Mouse (Mus musculus): Measurements from ENCODE around the gene Rexo4. TPM values are rescaled to one million over a fixed set of nuclear protein-coding genes. Genes with fewer than 3 reads are reported as not detected.

The Rexo4 gene
- total and polyA plus RNA-seq, 3 experiments: 53.6 to 74.8 (median 67.2) TPM

- dilution Hi-C loops (cut with MboI; ENCODE audit: extremely low pct_ligation_motif_present, extremely low pct_unique_long_range_greater_than_20kb, low sequenced_read_pairs) (no loop called here), in situ Hi-C loops (cut with MboI; ENCODE audit: low pct_ligation_motif_present, low pct_unique_long_range_greater_than_20kb, low sequenced_read_pairs) (no loop called here)
- Histone ChIP-seq H3K9ac (ENCODE audit: insufficient read depth, low read depth) (no peak overlapping the region; the same call in 1 of the 2 replicates), H3K27me3 (replicated peaks) (no peaks in the 10 kb centered on the region), H3K79me2 (replicated peaks; ENCODE audit: control insufficient read depth, extremely low read depth, insufficient read depth, poor library complexity, severe bottlenecking) (peaks cover 77% of the 10 kb centered on the region), H3K36me3 (replicated peaks in 1 of 2; ENCODE audit: control insufficient read depth in 1 of 2, insufficient read depth in 1 of 2, low read length in 1 of 2) (peaks cover 49 to 60% of the 10 kb centered on the region in 2 experiments), H3K4me2 (ENCODE audit: insufficient read depth, low read depth, poor library complexity, severe bottlenecking) (peak overlapping the region; percentile 89), H3K27ac (ENCODE audit: insufficient read depth, low read depth) (no peak overlapping the region; the same call in 1 of the 2 replicates), H3K9me3 (replicated peaks; ENCODE audit: low read length) (no peaks in the 10 kb centered on the region), H3K4me3 (replicated peaks in 1 of 3; ENCODE audit: low read depth in 2 of 3, low read length in 2 of 3, poor library complexity in 1 of 3) (peak overlapping the region in 1 of 3 experiments; percentile 30), H3K4me1 (ENCODE audit: control insufficient read depth in 1 of 2, insufficient read depth in 2 of 2) (peaks cover 17 to 54% of the 10 kb centered on the region in 2 experiments)
- no peak for DNase-seq (ENCODE audit: extremely low read depth)
- TF ChIP-seq MXI1 (IDR thresholded peaks at IDR 0.05; ENCODE audit: low read depth, low read length) (peak; percentile 57), EP300 (IDR thresholded peaks at IDR 0.05; ENCODE audit: low read length) (no peak), PAX5 (IDR thresholded peaks at IDR 0.05; ENCODE audit: low read length) (no peak), MAX (IDR thresholded peaks at IDR 0.05; ENCODE audit: low read length) (no peak; the same call in 1 of the 2 replicates), CTCF (conservative IDR thresholded peaks at IDR 0.05 in 1 of 2, IDR thresholded peaks at IDR 0.05 in 1 of 2; ENCODE audit: low read depth in 2 of 2, low read length in 2 of 2) (0 out of 4 replicates have a peak, but pooled peaks of 1 of the 2 experiments have one; percentile 14), ZMIZ1 (IDR thresholded peaks at IDR 0.05; ENCODE audit: low read depth, low read length) (peak; percentile 81; the same call in 1 of the 2 replicates), NELFE (IDR thresholded peaks at IDR 0.05; ENCODE audit: low read depth, low read length) (peak; percentile 20; the same call in 1 of the 2 replicates), RCOR1 (conservative IDR thresholded peaks at IDR 0.05; ENCODE audit: low read depth, low read length) (no peak), MEF2A (IDR thresholded peaks at IDR 0.05; ENCODE audit: borderline replicate concordance, low read depth, low read length) (0 out of 2 replicates have a peak, but pooled peaks have one; percentile 15), MAFK (IDR thresholded peaks at IDR 0.05; ENCODE audit: insufficient replicate concordance, low read length) (0 out of 2 replicates have a peak, but pooled peaks have one; percentile 18), SIN3A (IDR thresholded peaks at IDR 0.05; ENCODE audit: low read length) (peak; percentile 53; the same call in 1 of the 2 replicates), GABPA (IDR thresholded peaks at IDR 0.05; ENCODE audit: insufficient replicate concordance, low read depth, low read length) (no peak), MYC (IDR thresholded peaks at IDR 0.05; ENCODE audit: low read depth, low read length) (peak; percentile 86), POLR2AphosphoS2 (IDR thresholded peaks at IDR 0.05; ENCODE audit: low read depth, low read length) (peak; percentile 96), E2F4 (IDR thresholded peaks at IDR 0.05; ENCODE audit: insufficient replicate concordance, low read depth, low read length) (no peak), POLR2A (IDR thresholded peaks at IDR 0.05; ENCODE audit: low read depth, low read length) (peak; percentile 37), CHD2 (IDR thresholded peaks at IDR 0.05; ENCODE audit: low read length) (peak; percentile 68; the same call in 1 of the 2 replicates), UBTF (IDR thresholded peaks at IDR 0.05; ENCODE audit: low read depth, low read length) (no peak), ETS1 (conservative IDR thresholded peaks at IDR 0.05; ENCODE audit: low read depth, low read length) (no peak), JUN (IDR thresholded peaks at IDR 0.05; ENCODE audit: insufficient read depth, low read depth, low read length) (no peak)
Observed at GRCm38 (mm10) chr2:26914148-26914941, 49.8 kb downstream of the Rexo4 start.

Data from CH12.LX (cell line).